Mouse (Mus musculus): ENCODE results near the gene Nlgn3.

DNA sequence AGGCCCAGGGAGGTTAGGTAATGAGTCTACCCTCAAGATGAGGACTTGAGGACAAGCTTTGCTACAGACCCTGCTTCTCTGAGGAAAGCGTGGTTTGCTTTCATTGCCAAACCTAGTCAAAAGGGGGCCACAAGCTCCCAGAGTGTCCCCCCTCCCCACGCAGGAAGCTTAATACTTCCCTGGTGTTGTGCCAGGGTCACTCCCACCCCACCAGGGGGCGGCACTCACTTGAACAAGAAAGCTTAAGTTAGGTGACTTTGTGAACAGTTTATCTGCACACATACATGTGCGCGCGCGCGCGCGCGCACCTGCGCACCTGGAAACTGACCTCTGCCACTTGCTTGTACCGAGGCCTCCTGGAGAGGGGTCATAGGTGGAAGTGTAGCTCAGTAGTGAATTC, 42.4 kb upstream of the Nlgn3 start:
- TF ChIP-seq CTCF (IDR thresholded peaks at IDR 0.05; ENCODE audit: low read depth) (peak; percentile 51), EP300 (IDR thresholded peaks at IDR 0.05; ENCODE audit: low read depth) (no peak)

Measured in liver, postnatal 0 days (tissue).